Mouse (Mus musculus): Measurements from ENCODE around the gene Ltbp3. TPM values are rescaled to one million over a fixed set of nuclear protein-coding genes. Genes with fewer than 3 reads are reported as not detected.

Gene Ltbp3
- polyA plus RNA-seq, 1 experiment = 136 TPM

DNA sequence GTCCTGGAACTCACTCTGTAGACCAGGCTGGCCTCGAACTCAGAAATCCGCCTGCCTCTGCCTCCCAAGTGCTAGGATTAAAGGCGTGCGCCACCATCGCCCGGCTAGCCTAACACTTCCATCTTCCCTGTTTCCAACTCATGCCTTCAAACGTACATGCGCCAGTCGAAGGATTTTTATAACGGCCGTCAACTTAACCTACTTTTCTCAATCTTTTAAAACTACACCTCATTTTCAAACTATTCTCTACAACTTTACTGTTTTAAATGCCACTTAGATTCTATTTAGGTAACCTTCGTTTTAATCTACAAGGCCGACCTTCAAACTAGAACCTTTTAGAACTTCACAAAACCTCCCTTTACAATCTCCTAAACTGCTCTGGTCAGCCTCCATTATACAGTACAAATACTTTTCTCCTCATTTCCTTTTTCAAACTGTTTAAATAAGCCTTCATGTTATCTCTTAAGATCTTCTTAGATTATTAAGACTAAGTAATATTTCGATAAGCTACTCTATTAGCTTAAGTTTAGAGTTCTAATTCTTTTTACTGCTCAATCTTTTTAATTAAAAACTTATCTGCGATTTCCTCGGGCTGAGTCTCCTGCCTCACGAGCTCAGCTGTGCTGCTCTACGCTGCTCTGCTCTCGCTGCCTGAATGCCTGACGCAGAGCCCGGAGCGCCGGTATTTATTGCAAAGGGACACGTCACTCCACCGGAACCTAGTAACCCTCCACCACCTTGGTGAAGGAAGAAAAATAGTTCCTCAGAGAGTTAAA is 61.5 kb downstream of the Ltbp3 start:
- H3K4me3 ChIP-seq (ENCODE audit: insufficient read depth, low read length) = peak overlapping the region; percentile 79
- H3K27ac ChIP-seq (ENCODE audit: insufficient read depth, low read length) = peak overlapping the region; percentile 99
- TF ChIP-seq POLR2A (IDR thresholded peaks at IDR 0.05; ENCODE audit: low read depth, low read length) (peak; percentile 100), CTCF (IDR thresholded peaks at IDR 0.05; ENCODE audit: borderline replicate concordance, insufficient read depth, low read length) (no peak)
- H3K4me1 ChIP-seq (ENCODE audit: control insufficient read depth, insufficient read depth, low read length) = peaks cover 16% of the 10 kb centered on the region

DNA sequence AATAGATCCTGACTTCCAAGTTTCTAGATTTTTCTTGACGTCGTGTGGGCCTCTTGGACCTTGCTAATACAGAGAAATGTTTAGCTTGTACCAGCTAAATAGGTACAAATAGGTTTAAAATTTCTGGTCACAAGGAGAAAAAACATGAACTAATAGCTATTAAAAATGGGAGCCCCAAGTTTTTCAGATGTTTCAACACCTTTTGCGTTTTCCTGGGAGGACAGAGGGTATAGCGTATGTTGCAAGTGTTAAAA is 62.0 kb downstream of the Ltbp3 start:
- 0 out of 2 replicates have a peak overlapping the region, but pooled peaks have one; percentile 23 for H3K4me3 ChIP-seq (ENCODE audit: insufficient read depth, low read length)
- H3K27ac ChIP-seq (ENCODE audit: insufficient read depth, low read length) = peak overlapping the region; percentile 99
- peaks cover 16% of the 10 kb centered on the region for H3K4me1 ChIP-seq (ENCODE audit: control insufficient read depth, insufficient read depth, low read length)
- TF ChIP-seq POLR2A (IDR thresholded peaks at IDR 0.05; ENCODE audit: low read depth, low read length) (no peak), CTCF (IDR thresholded peaks at IDR 0.05; ENCODE audit: borderline replicate concordance, insufficient read depth, low read length) (no peak)

DNA sequence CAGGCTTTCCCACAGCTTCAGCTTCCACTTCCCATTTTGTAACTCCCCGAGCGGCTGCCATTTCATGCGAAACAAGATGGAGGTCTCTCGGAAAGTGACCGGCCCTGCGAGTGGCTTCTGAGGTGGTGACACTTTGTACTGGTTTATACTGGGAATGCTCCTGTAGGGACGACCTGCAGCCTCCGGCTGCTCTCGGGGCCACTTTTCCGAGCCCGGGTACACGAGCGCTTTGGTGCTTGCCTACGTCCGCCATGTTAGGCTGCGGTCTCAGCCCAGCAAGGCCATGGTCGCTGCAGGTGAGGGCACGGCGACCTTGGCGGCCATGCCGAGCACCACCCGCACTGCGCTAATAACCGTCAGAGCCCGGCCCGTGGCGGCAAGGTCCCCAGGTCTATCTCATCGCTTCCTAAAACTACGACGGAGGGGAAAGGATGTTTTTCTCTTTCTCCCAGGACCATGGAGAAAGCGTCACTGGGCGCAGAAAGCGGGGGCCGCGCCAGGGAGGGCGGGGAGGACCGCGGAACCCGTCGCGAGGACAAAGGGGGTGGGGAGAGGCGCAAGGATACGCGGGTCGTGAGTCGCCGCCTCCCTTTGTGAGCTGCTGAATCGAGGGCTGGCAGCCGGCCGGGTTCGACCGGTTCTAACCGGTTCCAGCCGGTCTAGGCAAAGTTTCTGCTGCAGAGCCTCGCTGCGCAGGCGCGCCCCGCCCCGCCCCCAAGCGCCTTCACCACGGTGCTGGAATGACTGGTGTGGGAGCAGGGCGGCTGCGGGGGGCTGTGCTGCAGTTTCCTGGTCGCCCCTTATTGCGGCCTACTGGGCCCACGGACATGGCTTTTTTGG is 62.6 kb downstream of the Ltbp3 start:
- TF ChIP-seq POLR2A (IDR thresholded peaks at IDR 0.05; ENCODE audit: low read depth, low read length) (peak; percentile 65), CTCF (IDR thresholded peaks at IDR 0.05; ENCODE audit: borderline replicate concordance, insufficient read depth, low read length) (no peak)
- Histone ChIP-seq H3K4me3 (ENCODE audit: insufficient read depth, low read length) (peak overlapping the region; percentile 23), H3K27ac (ENCODE audit: insufficient read depth, low read length) (peak overlapping the region; percentile 100), H3K4me1 (ENCODE audit: control insufficient read depth, insufficient read depth, low read length) (peaks cover 17% of the 10 kb centered on the region)

DNA sequence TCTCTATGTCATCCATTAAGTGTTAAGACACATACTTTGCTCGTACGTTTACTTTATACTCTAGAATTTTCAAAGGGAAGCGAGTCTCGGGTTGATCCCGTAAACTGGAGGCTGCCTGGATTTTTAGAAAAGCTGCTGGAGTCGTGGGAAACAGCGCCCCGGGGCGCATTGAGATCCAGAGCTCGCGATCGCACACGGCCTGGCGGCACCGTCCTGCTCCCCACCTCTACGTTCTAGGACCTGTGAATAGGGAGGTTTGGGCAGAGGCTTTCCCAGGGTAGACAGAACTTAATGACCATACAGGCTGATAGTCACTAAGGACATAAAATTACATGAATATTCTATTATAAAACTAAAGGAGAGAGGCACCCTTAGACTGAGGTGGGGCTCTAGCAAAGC is 63.2 kb downstream of the Ltbp3 start:
- H3K4me1 ChIP-seq (ENCODE audit: control insufficient read depth, insufficient read depth, low read length) = peaks cover 24% of the 10 kb centered on the region
- peak overlapping the region; percentile 100 for H3K27ac ChIP-seq (ENCODE audit: insufficient read depth, low read length)
- peak overlapping the region; percentile 22; the same call in 1 of the 2 replicates for H3K4me3 ChIP-seq (ENCODE audit: insufficient read depth, low read length)
- TF ChIP-seq CTCF (IDR thresholded peaks at IDR 0.05; ENCODE audit: borderline replicate concordance, insufficient read depth, low read length) = no peak
- no peak; the same call in none of the 2 replicates for TF ChIP-seq POLR2A (IDR thresholded peaks at IDR 0.05; ENCODE audit: low read depth, low read length)

DNA sequence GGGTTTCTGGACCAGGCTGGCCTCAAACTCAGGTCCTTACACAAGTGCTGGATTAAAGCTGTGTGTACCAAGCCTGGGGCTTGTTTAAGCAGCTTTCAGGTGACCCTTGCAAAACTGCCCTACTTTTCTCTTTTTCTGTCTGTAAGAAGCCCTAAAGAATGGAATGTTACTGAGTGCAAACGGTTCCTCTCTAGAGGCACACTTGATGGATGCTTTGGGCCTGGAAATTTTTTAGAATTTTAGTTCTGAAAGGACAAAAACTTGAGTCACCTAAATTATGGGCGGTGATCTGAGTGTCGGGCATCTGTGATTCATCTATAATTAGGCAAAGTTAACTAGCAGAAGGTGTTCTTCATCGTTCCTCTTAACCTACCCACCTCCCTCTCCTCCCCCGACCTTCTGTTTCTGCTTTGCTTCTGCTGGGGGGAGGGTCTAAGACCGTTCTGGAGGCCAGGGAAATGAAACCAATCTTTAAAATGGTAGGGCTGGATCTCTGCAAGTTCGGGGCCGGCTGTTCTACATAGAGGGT is 63.7 kb downstream of the Ltbp3 start:
- H3K4me1 ChIP-seq (ENCODE audit: control insufficient read depth, insufficient read depth, low read length) = peaks cover 25% of the 10 kb centered on the region
- no peak for TF ChIP-seq CTCF (IDR thresholded peaks at IDR 0.05; ENCODE audit: borderline replicate concordance, insufficient read depth, low read length)
- peak; percentile 6 for TF ChIP-seq POLR2A (IDR thresholded peaks at IDR 0.05; ENCODE audit: low read depth, low read length)
- peak overlapping the region; percentile 100 for H3K27ac ChIP-seq (ENCODE audit: insufficient read depth, low read length)
- no peak overlapping the region for H3K4me3 ChIP-seq (ENCODE audit: insufficient read depth, low read length)

DNA sequence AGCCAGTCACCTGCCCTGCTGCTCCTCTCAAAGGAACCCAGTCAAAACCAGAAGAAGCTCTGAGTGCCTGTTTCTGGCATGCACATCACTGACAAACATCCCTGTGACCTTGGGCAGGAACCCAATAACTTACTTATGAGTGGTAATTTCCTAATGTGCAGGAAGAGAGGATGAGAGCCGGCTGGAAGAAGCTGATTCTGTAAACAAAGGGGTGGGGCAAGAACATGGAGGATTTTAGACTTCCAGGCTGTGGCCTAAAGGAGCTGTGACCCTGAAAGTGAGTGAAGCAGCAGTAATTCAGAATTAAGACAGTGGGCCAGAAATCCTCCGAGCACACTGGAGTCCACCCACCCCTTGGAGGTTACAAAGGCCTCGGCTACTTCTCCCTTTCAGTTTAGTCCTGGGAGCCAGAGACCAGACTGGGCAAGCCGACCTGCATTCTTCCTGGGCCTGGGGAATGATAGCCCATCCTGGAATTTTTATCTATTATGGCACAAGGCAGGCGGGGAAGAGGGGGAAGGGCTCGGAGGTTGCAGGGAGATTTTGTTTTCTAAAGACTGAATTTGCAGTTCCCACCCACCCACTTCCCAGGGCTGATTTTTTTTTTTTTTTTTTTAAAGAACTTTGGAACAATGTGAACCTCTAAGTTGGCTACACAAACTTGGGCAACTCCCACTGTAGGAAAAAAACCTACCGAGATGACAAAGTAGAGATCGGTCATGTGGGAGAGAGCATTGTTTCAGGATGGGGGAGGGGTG is 65.5 kb downstream of the Ltbp3 start:
- TF ChIP-seq CTCF (IDR thresholded peaks at IDR 0.05; ENCODE audit: borderline replicate concordance, insufficient read depth, low read length) (no peak), POLR2A (IDR thresholded peaks at IDR 0.05; ENCODE audit: low read depth, low read length) (no peak)
- Histone ChIP-seq H3K27ac (ENCODE audit: insufficient read depth, low read length) (peak overlapping the region; percentile 100), H3K4me3 (ENCODE audit: insufficient read depth, low read length) (no peak overlapping the region), H3K4me1 (ENCODE audit: control insufficient read depth, insufficient read depth, low read length) (peaks cover 34% of the 10 kb centered on the region)

DNA sequence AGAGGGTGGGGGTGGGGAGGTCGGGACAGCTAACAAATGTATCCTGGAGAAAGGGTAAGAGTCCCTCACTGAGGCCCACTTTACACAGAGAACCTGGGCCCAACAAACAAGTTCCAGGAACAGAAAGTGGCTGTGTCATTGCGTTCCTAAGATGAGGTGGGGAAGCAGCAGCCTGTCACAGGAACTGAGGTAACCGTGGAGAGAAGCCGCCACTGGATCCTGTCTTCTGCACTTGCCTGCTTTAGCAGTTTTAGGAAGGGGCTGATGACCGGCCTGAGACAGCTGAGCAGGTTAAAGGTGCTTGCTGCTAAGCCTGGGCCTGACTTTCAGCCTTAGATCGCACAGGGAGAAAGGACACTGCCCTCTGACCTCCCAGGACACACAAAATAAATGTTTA is 66.1 kb downstream of the Ltbp3 start:
- peak overlapping the region; percentile 92 for H3K27ac ChIP-seq (ENCODE audit: insufficient read depth, low read length)
- TF ChIP-seq POLR2A (IDR thresholded peaks at IDR 0.05; ENCODE audit: low read depth, low read length) = no peak
- no peak for TF ChIP-seq CTCF (IDR thresholded peaks at IDR 0.05; ENCODE audit: borderline replicate concordance, insufficient read depth, low read length)
- H3K4me1 ChIP-seq (ENCODE audit: control insufficient read depth, insufficient read depth, low read length) = peaks cover 40% of the 10 kb centered on the region
- no peak overlapping the region for H3K4me3 ChIP-seq (ENCODE audit: insufficient read depth, low read length)

DNA sequence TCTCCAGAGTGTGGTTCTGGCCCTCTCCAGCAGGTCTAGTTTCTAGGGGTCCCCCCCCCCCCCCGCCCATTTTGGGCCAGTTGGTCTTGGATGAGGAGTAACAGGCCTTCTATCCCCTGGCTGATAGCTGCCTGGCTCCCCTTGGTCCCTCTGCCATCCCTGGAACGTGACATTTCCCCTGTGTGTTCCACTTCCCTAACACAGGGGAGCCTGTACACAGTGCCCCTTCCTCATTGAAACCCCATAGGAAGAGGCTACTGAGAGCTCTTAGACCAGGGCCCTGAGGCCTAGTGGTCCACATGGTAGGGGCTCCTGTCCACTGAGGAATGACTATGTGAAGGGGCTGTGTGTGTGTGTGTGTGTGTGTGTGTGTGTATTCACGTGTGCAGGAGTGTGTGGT is 67.0 kb downstream of the Ltbp3 start:
- TF ChIP-seq CTCF (IDR thresholded peaks at IDR 0.05; ENCODE audit: borderline replicate concordance, insufficient read depth, low read length) (no peak), POLR2A (IDR thresholded peaks at IDR 0.05; ENCODE audit: low read depth, low read length) (no peak)
- Histone ChIP-seq H3K27ac (ENCODE audit: insufficient read depth, low read length) (no peak overlapping the region), H3K4me3 (ENCODE audit: insufficient read depth, low read length) (no peak overlapping the region), H3K4me1 (ENCODE audit: control insufficient read depth, insufficient read depth, low read length) (peaks cover 46% of the 10 kb centered on the region)

Other genes with a start within 250 kb of the Ltbp3 start
- gene 1700020D05Rik, start 237.1 kb upstream of the Ltbp3 start, polyA plus RNA-seq (2011; ENCODE audit: insufficient read length, low read depth, missing spikeins) = 0.97 and 1.4 TPM in 2 replicates
- 8.7 and 18.4 TPM in 2 replicates for gene Snx32, start 230.4 kb upstream of the Ltbp3 start, polyA plus RNA-seq (2011; ENCODE audit: insufficient read length, low read depth, missing spikeins)
- not detected in 2 replicates for gene Ovol1, start 180.3 kb upstream of the Ltbp3 start, polyA plus RNA-seq (2011; ENCODE audit: insufficient read length, low read depth, missing spikeins)
- gene Ap5b1, start 172.9 kb upstream of the Ltbp3 start, polyA plus RNA-seq (2011; ENCODE audit: insufficient read length, low read depth, missing spikeins) = 3.1 and 3.2 TPM in 2 replicates
- 36.9 and 38.5 TPM in 2 replicates for gene Rnaseh2c, start 139.0 kb upstream of the Ltbp3 start, polyA plus RNA-seq (2011; ENCODE audit: insufficient read length, low read depth, missing spikeins)
- gene Kat5, start 130.7 kb upstream of the Ltbp3 start, polyA plus RNA-seq (2011; ENCODE audit: insufficient read length, low read depth, missing spikeins) = 41.4 and 46.4 TPM in 2 replicates
- 53.6 and 62.3 TPM in 2 replicates for gene Rela, start 103.4 kb upstream of the Ltbp3 start, polyA plus RNA-seq (2011; ENCODE audit: insufficient read length, low read depth, missing spikeins)
- gene Sipa1, start 77.2 kb upstream of the Ltbp3 start, polyA plus RNA-seq (2011; ENCODE audit: insufficient read length, low read depth, missing spikeins) = 16.7 and 19.1 TPM in 2 replicates
- 9.3 and 14.2 TPM in 2 replicates for gene Map3k11, start 52.2 kb upstream of the Ltbp3 start, polyA plus RNA-seq (2011; ENCODE audit: insufficient read length, low read depth, missing spikeins)
- 43.0 and 48.4 TPM in 2 replicates for gene Pcnx3, start 52.0 kb upstream of the Ltbp3 start, polyA plus RNA-seq (2011; ENCODE audit: insufficient read length, low read depth, missing spikeins)
- not detected in 2 replicates for gene Kcnk7, start 36.5 kb upstream of the Ltbp3 start, polyA plus RNA-seq (2011; ENCODE audit: insufficient read length, low read depth, missing spikeins)
- gene Ehbp1l1, start 14.6 kb upstream of the Ltbp3 start, polyA plus RNA-seq (2011; ENCODE audit: insufficient read length, low read depth, missing spikeins) = 62.8 and 86.1 TPM in 2 replicates
- 51.3 and 54.8 TPM in 2 replicates for gene Fam89b, start 11.3 kb upstream of the Ltbp3 start, polyA plus RNA-seq (2011; ENCODE audit: insufficient read length, low read depth, missing spikeins)
- 78.4 and 83.1 TPM in 2 replicates for gene Scyl1, start 30.5 kb downstream of the Ltbp3 start, polyA plus RNA-seq (2011; ENCODE audit: insufficient read length, low read depth, missing spikeins)
- 24.9 and 35.7 TPM in 2 replicates for gene Frmd8, start 134.4 kb downstream of the Ltbp3 start, polyA plus RNA-seq (2011; ENCODE audit: insufficient read length, low read depth, missing spikeins)
- gene Slc25a45, start 136.9 kb downstream of the Ltbp3 start, polyA plus RNA-seq (2011; ENCODE audit: insufficient read length, low read depth, missing spikeins) = 1.3 and 3.5 TPM in 2 replicates
- 0.60 and 1.5 TPM in 2 replicates for gene Tigd3, start 153.2 kb downstream of the Ltbp3 start, polyA plus RNA-seq (2011; ENCODE audit: insufficient read length, low read depth, missing spikeins)
- 94.7 and 135 TPM in 2 replicates for gene Dpf2, start 172.1 kb downstream of the Ltbp3 start, polyA plus RNA-seq (2011; ENCODE audit: insufficient read length, low read depth, missing spikeins)
- 10.4 and 12.1 TPM in 2 replicates for gene Cdc42ep2, start 183.9 kb downstream of the Ltbp3 start, polyA plus RNA-seq (2011; ENCODE audit: insufficient read length, low read depth, missing spikeins)
- gene Pola2, start 223.3 kb downstream of the Ltbp3 start, polyA plus RNA-seq (2011; ENCODE audit: insufficient read length, low read depth, missing spikeins) = 19.7 and 29.7 TPM in 2 replicates
- gene Slc22a20, start 245.2 kb downstream of the Ltbp3 start, polyA plus RNA-seq (2011; ENCODE audit: insufficient read length, low read depth, missing spikeins) = not detected in 2 replicates

All from embryonic fibroblast, embryonic 13.5 days (primary cell).